Mouse (Mus musculus): ENCODE measurements around the gene AC140267.1.

GRCm38 (mm10) chr15:80233733-80234509 is 1.7 kb upstream of the AC140267.1 start, which contains the start of gene Mief1:
- TF ChIP-seq CTCF (IDR thresholded peaks at IDR 0.05) (peak; percentile 21; the same call in 1 of the 2 replicates), EP300 (IDR thresholded peaks at IDR 0.05) (no peak)

Measured in lung, postnatal 0 days (tissue).